Mouse (Mus musculus) erythroblast, embryonic 14.5 days (primary cell): ENCODE data around the gene Ift57.

Source experiments
- GATA1 ChIP-seq: IDR thresholded peaks from 2 replicates; pipeline ENCODE4 v1.6.1; 2012; ENCODE audit warnings: low read length, inconsistent platforms, mixed read lengths
- TAL1 ChIP-seq: IDR thresholded peaks from 3 replicates; pipeline ENCODE4 v1.6.1; 2012; ENCODE audit warnings: low read length, inconsistent platforms, mixed read lengths

DNA sequence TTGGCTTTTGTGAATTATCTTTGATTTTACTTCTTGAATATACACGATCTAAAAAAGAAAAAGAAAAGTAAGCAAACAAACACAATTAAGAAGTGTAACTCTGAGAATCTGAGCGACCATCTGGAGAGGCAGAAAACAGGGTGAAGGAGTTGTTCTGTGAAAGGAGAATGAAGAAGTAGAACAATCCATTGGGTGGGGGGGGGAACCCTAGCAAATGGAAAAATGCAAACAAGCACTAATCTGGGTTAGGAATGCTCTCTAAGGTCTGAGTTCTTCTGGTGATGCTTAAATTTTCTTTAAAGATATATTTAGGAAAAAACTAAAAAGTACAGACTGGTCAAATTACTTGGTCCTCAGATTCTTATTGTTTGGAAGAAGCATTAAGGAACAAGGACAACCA lies 112.9 kb downstream of the Ift57 start:
- TF ChIP-seq GATA1: no peak
- no peak for TF ChIP-seq TAL1
